Mouse (Mus musculus): ENCODE data around the gene Cbl. TPM values are rescaled to one million over a fixed set of nuclear protein-coding genes. Genes with fewer than 3 reads are reported as not detected.

The Cbl gene
- polyA plus RNA-seq, 1 experiment from 2014 or later: 18.7 TPM

GRCm38 (mm10) chr9:44105781-44106180 is 128.1 kb downstream of the Cbl start:
- no peak overlapping the region for H3K27ac ChIP-seq
- no peaks in the 10 kb centered on the region; the same call in 1 of the 2 replicates for H3K27me3 ChIP-seq
- no peak for ATAC-seq (ENCODE audit: insufficient number of reproducible peaks, insufficient read depth, low FRiP score, low TSS enrichment, low read depth)
- H3K9ac ChIP-seq (replicated peaks): no peak overlapping the region; the same call in 1 of the 2 replicates
- peaks cover 48% of the 10 kb centered on the region for H3K4me1 ChIP-seq (replicated peaks)
- no peaks in the 10 kb centered on the region for H3K9me3 ChIP-seq
- H3K36me3 ChIP-seq: peaks cover 60% of the 10 kb centered on the region
- no peak overlapping the region for H3K4me3 ChIP-seq (replicated peaks)
- 89% methylated on average over 10 of the region's 10 CpGs for WGBS
- H3K4me2 ChIP-seq: no peak overlapping the region

GRCm38 (mm10) chr9:44104881-44105280 is 129.0 kb downstream of the Cbl start:
- H3K27me3 ChIP-seq: no peaks in the 10 kb centered on the region; the same call in 1 of the 2 replicates
- 94% methylated on average over 7 of the region's 7 CpGs for WGBS
- H3K4me1 ChIP-seq (replicated peaks): peaks cover 39% of the 10 kb centered on the region
- no peak overlapping the region for H3K27ac ChIP-seq
- no peak overlapping the region for H3K9ac ChIP-seq (replicated peaks)
- no peak for ATAC-seq (ENCODE audit: insufficient number of reproducible peaks, insufficient read depth, low FRiP score, low TSS enrichment, low read depth)
- no peak overlapping the region for H3K4me2 ChIP-seq
- no peak overlapping the region for H3K4me3 ChIP-seq (replicated peaks)
- peaks cover 60% of the 10 kb centered on the region for H3K36me3 ChIP-seq
- H3K9me3 ChIP-seq: no peaks in the 10 kb centered on the region

- H3K4me3 ChIP-seq (replicated peaks): no peak within 1 kb of the TSS
- ATAC-seq (ENCODE audit: insufficient number of reproducible peaks, insufficient read depth, low FRiP score, low TSS enrichment, low read depth): no peak
- 55% methylated on average over 9 of the region's 9 CpGs for WGBS
- no peak within 1 kb of the TSS for H3K4me2 ChIP-seq
- no peak within 1 kb of the TSS for H3K9ac ChIP-seq (replicated peaks)
- no peak within 1 kb of the TSS for H3K27ac ChIP-seq
- H3K4me1 ChIP-seq (replicated peaks): peaks cover 9% of the 10 kb centered on the region; the same call in 1 of the 2 replicates
- H3K27me3 ChIP-seq: no peaks in the 10 kb centered on the region
- H3K9me3 ChIP-seq: no peaks in the 10 kb centered on the region
- H3K36me3 ChIP-seq: peaks cover 34% of the 10 kb centered on the region
Measured at GRCm38 (mm10) chr9:44101490-44101889, 132.4 kb downstream of the Cbl start, which contains the start of gene Mfrp. Gene Mfrp, plus strand, starts transcription at chr9:44101729.

- Histone ChIP-seq H3K9me3 (no peaks in the 10 kb centered on the region), H3K4me2 (no peak overlapping the region), H3K4me1 (replicated peaks) (peaks cover 11% of the 10 kb centered on the region; the same call in 1 of the 2 replicates), H3K36me3 (peaks cover 21% of the 10 kb centered on the region), H3K27me3 (no peaks in the 10 kb centered on the region), H3K9ac (replicated peaks) (no peak overlapping the region), H3K4me3 (replicated peaks) (no peak overlapping the region), H3K27ac (no peak overlapping the region)
- WGBS: 32% methylated on average over 9 of the region's 9 CpGs
- no peak for ATAC-seq (ENCODE audit: insufficient number of reproducible peaks, insufficient read depth, low FRiP score, low TSS enrichment, low read depth)
Measured at GRCm38 (mm10) chr9:44096536-44096935, 137.3 kb downstream of the Cbl start.

- Histone ChIP-seq H3K4me1 (replicated peaks) (peaks cover 11% of the 10 kb centered on the region; the same call in 1 of the 2 replicates), H3K9ac (replicated peaks) (no peak overlapping the region), H3K4me2 (no peak overlapping the region), H3K27ac (no peak overlapping the region), H3K9me3 (no peaks in the 10 kb centered on the region), H3K36me3 (peaks cover 27% of the 10 kb centered on the region), H3K4me3 (replicated peaks) (no peak overlapping the region), H3K27me3 (no peaks in the 10 kb centered on the region)
- no peak for ATAC-seq (ENCODE audit: insufficient number of reproducible peaks, insufficient read depth, low FRiP score, low TSS enrichment, low read depth)
- WGBS: 84% methylated on average over 9 of the region's 9 CpGs
Measured at GRCm38 (mm10) chr9:44095781-44096180, 138.1 kb downstream of the Cbl start.

GRCm38 (mm10) chr9:44094737-44095136 is 139.1 kb downstream of the Cbl start:
- ATAC-seq (ENCODE audit: insufficient number of reproducible peaks, insufficient read depth, low FRiP score, low TSS enrichment, low read depth): no peak
- Histone ChIP-seq H3K9ac (replicated peaks) (no peak overlapping the region), H3K4me1 (replicated peaks) (peaks cover 15% of the 10 kb centered on the region; the same call in 1 of the 2 replicates), H3K27me3 (no peaks in the 10 kb centered on the region), H3K36me3 (peaks cover 28% of the 10 kb centered on the region), H3K9me3 (no peaks in the 10 kb centered on the region), H3K4me3 (replicated peaks) (no peak overlapping the region), H3K27ac (no peak overlapping the region), H3K4me2 (no peak overlapping the region)
- 80% methylated on average over 3 of the region's 3 CpGs for WGBS

GRCm38 (mm10) chr9:44093612-44094503 is 140.0 kb downstream of the Cbl start:
- Histone ChIP-seq H3K9me3 (no peaks in the 10 kb centered on the region), H3K4me3 (replicated peaks) (no peak overlapping the region), H3K27ac (no peak overlapping the region), H3K27me3 (no peaks in the 10 kb centered on the region), H3K9ac (replicated peaks) (no peak overlapping the region), H3K36me3 (peaks cover 28% of the 10 kb centered on the region), H3K4me2 (no peak overlapping the region), H3K4me1 (replicated peaks) (peaks cover 15% of the 10 kb centered on the region; the same call in 1 of the 2 replicates)
- WGBS: 42% methylated on average over 24 of the region's 24 CpGs
- ATAC-seq (ENCODE audit: insufficient number of reproducible peaks, insufficient read depth, low FRiP score, low TSS enrichment, low read depth): peak; percentile 77; the same call in 1 of the 2 replicates

Other genes starting within 250 kb of the Cbl start
- gene Thy1, start 190.7 kb downstream of the Cbl start, polyA plus RNA-seq (2016; fragmentation: Nextera tagmentation; extraction: Ambion mirVana): 0.47 TPM in 1 of 2 replicates, not detected in the other
- 8.5 and 11.0 TPM in 2 replicates for gene Usp2, start 167.0 kb downstream of the Cbl start, polyA plus RNA-seq (2016; fragmentation: Nextera tagmentation; extraction: Ambion mirVana)
- gene Mfrp, start 132.3 kb downstream of the Cbl start, polyA plus RNA-seq (2016; fragmentation: Nextera tagmentation; extraction: Ambion mirVana): 0.29 and 0.40 TPM in 2 replicates
- 0.84 TPM in 1 of 2 replicates, not detected in the other for gene C1qtnf5, start 126.8 kb downstream of the Cbl start, polyA plus RNA-seq (2016; fragmentation: Nextera tagmentation; extraction: Ambion mirVana)
- 0.08 and 0.17 TPM in 2 replicates for gene Gm49380, start 120.5 kb downstream of the Cbl start, polyA plus RNA-seq (2016; fragmentation: Nextera tagmentation; extraction: Ambion mirVana)
- 89.6 and 91.4 TPM in 2 replicates for gene Rnf26, start 120.5 kb downstream of the Cbl start, polyA plus RNA-seq (2016; fragmentation: Nextera tagmentation; extraction: Ambion mirVana)
- gene Mcam, start 99.6 kb downstream of the Cbl start, polyA plus RNA-seq (2016; fragmentation: Nextera tagmentation; extraction: Ambion mirVana): 18.0 and 18.1 TPM in 2 replicates
- not detected in 2 replicates for gene Ccdc153, start 6.6 kb upstream of the Cbl start, polyA plus RNA-seq (2016; fragmentation: Nextera tagmentation; extraction: Ambion mirVana)
- not detected in 2 replicates for gene Pdzd3, start 17.4 kb upstream of the Cbl start, polyA plus RNA-seq (2016; fragmentation: Nextera tagmentation; extraction: Ambion mirVana)
- 5.3 and 6.7 TPM in 2 replicates for gene Nlrx1, start 34.5 kb upstream of the Cbl start, polyA plus RNA-seq (2016; fragmentation: Nextera tagmentation; extraction: Ambion mirVana)
- 7.0 and 7.7 TPM in 2 replicates for gene Abcg4, start 54.6 kb upstream of the Cbl start, polyA plus RNA-seq (2016; fragmentation: Nextera tagmentation; extraction: Ambion mirVana)
- gene Hinfp, start 71.6 kb upstream of the Cbl start, polyA plus RNA-seq (2016; fragmentation: Nextera tagmentation; extraction: Ambion mirVana): 29.1 and 33.2 TPM in 2 replicates
- 7.9 and 8.1 TPM in 2 replicates for gene C2cd2l, start 86.2 kb upstream of the Cbl start, polyA plus RNA-seq (2016; fragmentation: Nextera tagmentation; extraction: Ambion mirVana)
- 38.1 and 38.6 TPM in 2 replicates for gene Dpagt1, start 92.0 kb upstream of the Cbl start, polyA plus RNA-seq (2016; fragmentation: Nextera tagmentation; extraction: Ambion mirVana)
- 429 and 481 TPM in 2 replicates for gene H2afx, start 100.6 kb upstream of the Cbl start, polyA plus RNA-seq (2016; fragmentation: Nextera tagmentation; extraction: Ambion mirVana)
- gene Hmbs, start 110.2 kb upstream of the Cbl start, polyA plus RNA-seq (2016; fragmentation: Nextera tagmentation; extraction: Ambion mirVana): 123 and 125 TPM in 2 replicates
- gene Vps11, start 127.6 kb upstream of the Cbl start, polyA plus RNA-seq (2016; fragmentation: Nextera tagmentation; extraction: Ambion mirVana): 28.9 and 30.7 TPM in 2 replicates
- 34.0 and 36.4 TPM in 2 replicates for gene Hyou1, start 145.4 kb upstream of the Cbl start, polyA plus RNA-seq (2016; fragmentation: Nextera tagmentation; extraction: Ambion mirVana)
- gene Slc37a4, start 162.8 kb upstream of the Cbl start, polyA plus RNA-seq (2016; fragmentation: Nextera tagmentation; extraction: Ambion mirVana): 11.1 and 12.8 TPM in 2 replicates
- 2,041 and 2,143 TPM in 2 replicates for gene Rps25, start 173.1 kb upstream of the Cbl start, polyA plus RNA-seq (2016; fragmentation: Nextera tagmentation; extraction: Ambion mirVana)
- gene Trappc4, start 173.6 kb upstream of the Cbl start, polyA plus RNA-seq (2016; fragmentation: Nextera tagmentation; extraction: Ambion mirVana): 147 and 161 TPM in 2 replicates
- 35.1 and 38.4 TPM in 2 replicates for gene Ccdc84, start 184.5 kb upstream of the Cbl start, polyA plus RNA-seq (2016; fragmentation: Nextera tagmentation; extraction: Ambion mirVana)
- gene Foxr1, start 207.1 kb upstream of the Cbl start, polyA plus RNA-seq (2016; fragmentation: Nextera tagmentation; extraction: Ambion mirVana): 0.18 TPM in 1 of 2 replicates, not detected in the other
- 0.31 and 0.65 TPM in 2 replicates for gene Upk2, start 220.9 kb upstream of the Cbl start, polyA plus RNA-seq (2016; fragmentation: Nextera tagmentation; extraction: Ambion mirVana)
- gene Bcl9l, start 248.8 kb upstream of the Cbl start, polyA plus RNA-seq (2016; fragmentation: Nextera tagmentation; extraction: Ambion mirVana): 14.3 and 17.3 TPM in 2 replicates

Measured in limb, embryonic 12.5 days (tissue).